Mouse (Mus musculus): Measurements from ENCODE around the gene Efhc1. TPM values are rescaled to one million over a fixed set of nuclear protein-coding genes. Genes with fewer than 3 reads are reported as not detected.

Efhc1 gene
- polyA plus RNA-seq, 1 experiment from 2014 or later = 2.5 TPM

DNA sequence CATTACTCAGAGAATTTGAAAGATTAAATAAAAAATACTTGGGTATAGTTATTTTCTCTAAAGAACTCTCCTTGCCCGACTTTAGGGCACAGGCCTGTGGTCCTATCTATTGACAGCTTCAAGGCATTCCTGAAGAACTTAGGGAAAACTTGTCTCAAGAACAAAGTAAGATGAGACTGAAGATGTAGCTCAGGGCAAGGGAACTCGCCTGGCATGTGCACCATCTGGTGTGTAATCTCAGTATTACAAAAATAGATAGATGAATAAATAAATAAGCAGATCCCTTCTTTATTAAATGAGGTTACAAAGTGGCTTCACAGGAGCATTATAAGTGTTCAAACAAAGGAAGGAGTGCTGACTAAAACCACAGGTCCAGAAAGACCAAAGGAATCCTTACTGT lies 32.7 kb downstream of the Efhc1 start:
- H3K4me1 ChIP-seq (ENCODE audit: insufficient read depth, low read length) = no peaks in the 10 kb centered on the region

DNA sequence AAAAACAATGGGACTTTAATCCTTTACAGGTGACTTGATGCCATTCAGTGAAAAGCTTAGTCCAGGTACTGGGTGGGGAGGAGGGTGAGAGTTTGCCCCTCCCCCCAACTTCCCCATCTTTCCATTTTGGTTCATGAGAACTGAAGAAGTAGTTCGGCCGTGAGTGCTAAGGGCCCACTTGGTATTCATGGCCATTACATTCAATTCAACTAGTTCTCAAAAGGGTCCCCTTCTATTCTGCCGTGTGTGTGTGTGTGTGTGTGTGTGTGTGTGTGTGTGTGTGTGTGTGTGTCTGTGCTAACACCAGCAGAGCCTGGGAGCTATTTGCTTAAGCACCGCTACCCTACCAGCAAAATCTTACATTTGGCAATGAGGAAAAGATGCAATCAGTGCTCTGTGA lies 33.2 kb downstream of the Efhc1 start:
- Histone ChIP-seq H3K4me2 (replicated peaks; ENCODE audit: low read depth, low read length) (no peak overlapping the region), H3K4me3 (ENCODE audit: low read length) (no peak overlapping the region), H3K4me1 (ENCODE audit: insufficient read depth, low read length) (no peaks in the 10 kb centered on the region), H3K9me3 (ENCODE audit: low read length) (no peaks in the 10 kb centered on the region), H3K9ac (replicated peaks; ENCODE audit: low read length) (no peak overlapping the region), H3K27ac (ENCODE audit: low read length) (no peak overlapping the region), H3K27me3 (ENCODE audit: insufficient read depth, low read length) (no peaks in the 10 kb centered on the region), H3K36me3 (ENCODE audit: insufficient read depth, low read length) (no peaks in the 10 kb centered on the region)
- WGBS = 80% methylated on average over 4 of the region's 4 CpGs
- no peak for ATAC-seq (ENCODE audit: low FRiP score, low TSS enrichment)

More for the DNA sequence above, 32.7 kb downstream of the Efhc1 start:
- Histone ChIP-seq H3K27ac (ENCODE audit: low read length) (no peak overlapping the region), H3K36me3 (ENCODE audit: insufficient read depth, low read length) (no peaks in the 10 kb centered on the region), H3K27me3 (ENCODE audit: insufficient read depth, low read length) (no peaks in the 10 kb centered on the region), H3K9ac (replicated peaks; ENCODE audit: low read length) (no peak overlapping the region), H3K4me3 (ENCODE audit: low read length) (no peak overlapping the region), H3K9me3 (ENCODE audit: low read length) (no peaks in the 10 kb centered on the region), H3K4me2 (replicated peaks; ENCODE audit: low read depth, low read length) (no peak overlapping the region)
- 72% methylated on average over 2 of the region's 2 CpGs for WGBS
- no peak for ATAC-seq (ENCODE audit: low FRiP score, low TSS enrichment)

DNA sequence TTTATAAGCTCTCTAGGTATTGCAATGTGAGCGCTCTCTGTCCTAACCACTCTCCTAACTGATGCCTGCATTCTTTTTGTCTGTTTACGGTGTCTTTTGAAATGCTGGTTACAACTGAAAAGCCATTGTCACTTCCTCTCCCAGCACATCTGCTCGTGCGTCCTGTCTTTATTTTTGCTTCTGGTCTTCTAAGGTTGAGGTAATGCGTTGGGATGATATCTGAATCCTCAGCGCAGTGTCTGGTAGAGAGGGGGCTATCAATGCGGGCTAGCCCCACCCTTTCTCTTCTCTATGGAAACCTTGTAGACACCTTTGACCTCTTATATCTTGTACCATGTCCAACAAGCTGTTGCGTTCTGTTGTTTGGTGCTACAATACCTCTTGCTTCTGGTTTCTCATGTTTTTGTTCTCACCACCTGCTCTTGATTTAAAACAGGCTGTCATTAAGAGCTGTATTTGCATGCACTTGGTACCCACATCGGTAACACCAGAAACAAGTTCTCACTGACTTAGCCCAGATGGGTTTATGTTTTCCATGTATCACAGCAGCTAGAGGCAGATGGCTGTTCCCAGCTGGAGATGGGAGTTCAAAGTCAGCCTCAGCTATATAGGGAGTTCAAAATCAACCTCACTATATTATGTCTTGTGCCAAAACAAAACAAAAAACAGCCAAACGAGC lies 35.1 kb downstream of the Efhc1 start:
- H3K9me3 ChIP-seq (ENCODE audit: low read length) = no peaks in the 10 kb centered on the region
- no peak overlapping the region for H3K4me2 ChIP-seq (replicated peaks; ENCODE audit: low read depth, low read length)
- WGBS = 73% methylated on average over 10 of the region's 10 CpGs

DNA sequence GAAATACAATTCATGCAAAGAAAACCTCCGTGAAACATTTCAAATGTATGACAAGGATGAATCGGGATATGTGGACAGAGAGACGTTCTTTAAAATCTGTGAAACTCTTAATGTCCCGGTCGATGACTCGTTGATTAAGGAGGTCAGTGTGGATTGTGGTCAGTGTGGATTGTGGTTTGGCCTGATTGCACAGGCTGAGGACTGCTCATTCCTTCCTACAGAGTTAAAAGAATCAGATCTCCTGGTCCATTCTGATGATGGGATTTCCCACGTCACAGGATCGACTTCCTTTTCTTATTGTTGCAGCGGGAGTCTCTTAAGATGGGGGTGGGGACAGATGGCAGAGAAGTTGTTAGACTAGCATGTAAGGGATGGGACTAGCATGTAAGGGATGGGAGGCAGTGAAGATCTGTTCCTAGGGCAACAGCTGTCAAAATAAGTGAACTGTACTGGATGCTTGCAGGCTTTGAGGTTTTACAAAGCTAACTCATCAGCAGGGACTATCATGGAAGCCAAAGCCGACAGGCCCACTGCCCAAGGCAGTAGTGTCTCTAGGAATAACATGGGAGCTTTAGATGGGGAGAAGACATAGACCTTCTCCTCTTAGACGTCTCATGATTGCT lies 38.1 kb downstream of the Efhc1 start:
- no peak overlapping the region for H3K4me2 ChIP-seq (replicated peaks; ENCODE audit: low read depth, low read length)
- no peak for ATAC-seq (ENCODE audit: low FRiP score, low TSS enrichment)
- H3K4me1 ChIP-seq (ENCODE audit: insufficient read depth, low read length) = no peaks in the 10 kb centered on the region
- no peak overlapping the region for H3K27ac ChIP-seq (ENCODE audit: low read length)
- no peaks in the 10 kb centered on the region for H3K27me3 ChIP-seq (ENCODE audit: insufficient read depth, low read length)
- H3K9me3 ChIP-seq (ENCODE audit: low read length) = no peaks in the 10 kb centered on the region
- WGBS = 87% methylated on average over 11 of the region's 11 CpGs
- no peaks in the 10 kb centered on the region for H3K36me3 ChIP-seq (ENCODE audit: insufficient read depth, low read length)
- no peak overlapping the region for H3K9ac ChIP-seq (replicated peaks; ENCODE audit: low read length)
- H3K4me3 ChIP-seq (ENCODE audit: low read length) = no peak overlapping the region

More for the DNA sequence above, 35.1 kb downstream of the Efhc1 start:
- Histone ChIP-seq H3K27ac (ENCODE audit: low read length) (no peak overlapping the region), H3K4me3 (ENCODE audit: low read length) (no peak overlapping the region), H3K9ac (replicated peaks; ENCODE audit: low read length) (no peak overlapping the region), H3K27me3 (ENCODE audit: insufficient read depth, low read length) (no peaks in the 10 kb centered on the region), H3K36me3 (ENCODE audit: insufficient read depth, low read length) (no peaks in the 10 kb centered on the region), H3K4me1 (ENCODE audit: insufficient read depth, low read length) (no peaks in the 10 kb centered on the region)
- no peak for ATAC-seq (ENCODE audit: low FRiP score, low TSS enrichment)

GRCm38 (mm10) chr1:20993690-20994089 lies 42.3 kb downstream of the Efhc1 start:
- no peak overlapping the region for H3K9ac ChIP-seq (replicated peaks; ENCODE audit: low read length)
- H3K4me2 ChIP-seq (replicated peaks; ENCODE audit: low read depth, low read length) = no peak overlapping the region
- H3K36me3 ChIP-seq (ENCODE audit: insufficient read depth, low read length) = no peaks in the 10 kb centered on the region
- no peaks in the 10 kb centered on the region for H3K9me3 ChIP-seq (ENCODE audit: low read length)
- WGBS = 82% methylated on average over 3 of the region's 3 CpGs
- no peak for ATAC-seq (ENCODE audit: low FRiP score, low TSS enrichment)
- peaks cover 14% of the 10 kb centered on the region for H3K4me1 ChIP-seq (ENCODE audit: insufficient read depth, low read length)
- no peaks in the 10 kb centered on the region for H3K27me3 ChIP-seq (ENCODE audit: insufficient read depth, low read length)
- no peak overlapping the region for H3K4me3 ChIP-seq (ENCODE audit: low read length)
- H3K27ac ChIP-seq (ENCODE audit: low read length) = no peak overlapping the region

DNA sequence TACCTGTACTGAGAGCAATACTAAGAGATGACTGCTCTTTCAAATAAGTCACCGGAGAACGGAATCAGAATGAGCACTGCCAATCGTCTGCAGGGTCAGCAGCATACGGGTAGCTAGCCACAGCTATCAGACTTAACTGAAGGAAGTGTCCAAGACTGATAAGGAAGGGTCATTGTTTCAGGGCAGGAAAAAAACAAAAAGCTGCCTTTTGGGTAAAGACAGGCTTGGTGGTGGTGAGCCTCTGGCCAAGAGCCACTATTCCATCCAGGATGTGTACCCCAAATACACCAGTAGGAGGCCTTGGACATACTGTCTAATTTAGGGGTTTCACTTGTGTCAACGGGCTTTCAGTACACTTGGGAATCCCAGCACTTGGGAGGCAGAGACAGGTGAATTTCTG lies 42.9 kb downstream of the Efhc1 start:
- no peak overlapping the region for H3K4me3 ChIP-seq (ENCODE audit: low read length)
- H3K27ac ChIP-seq (ENCODE audit: low read length) = no peak overlapping the region
- no peaks in the 10 kb centered on the region for H3K36me3 ChIP-seq (ENCODE audit: insufficient read depth, low read length)
- no peaks in the 10 kb centered on the region for H3K27me3 ChIP-seq (ENCODE audit: insufficient read depth, low read length)
- ATAC-seq (ENCODE audit: low FRiP score, low TSS enrichment) = no peak
- H3K9me3 ChIP-seq (ENCODE audit: low read length) = no peaks in the 10 kb centered on the region
- no peak overlapping the region for H3K9ac ChIP-seq (replicated peaks; ENCODE audit: low read length)
- H3K4me1 ChIP-seq (ENCODE audit: insufficient read depth, low read length) = peaks cover 14% of the 10 kb centered on the region
- no peak overlapping the region for H3K4me2 ChIP-seq (replicated peaks; ENCODE audit: low read depth, low read length)
- WGBS = 86% methylated on average over 5 of the region's 5 CpGs

DNA sequence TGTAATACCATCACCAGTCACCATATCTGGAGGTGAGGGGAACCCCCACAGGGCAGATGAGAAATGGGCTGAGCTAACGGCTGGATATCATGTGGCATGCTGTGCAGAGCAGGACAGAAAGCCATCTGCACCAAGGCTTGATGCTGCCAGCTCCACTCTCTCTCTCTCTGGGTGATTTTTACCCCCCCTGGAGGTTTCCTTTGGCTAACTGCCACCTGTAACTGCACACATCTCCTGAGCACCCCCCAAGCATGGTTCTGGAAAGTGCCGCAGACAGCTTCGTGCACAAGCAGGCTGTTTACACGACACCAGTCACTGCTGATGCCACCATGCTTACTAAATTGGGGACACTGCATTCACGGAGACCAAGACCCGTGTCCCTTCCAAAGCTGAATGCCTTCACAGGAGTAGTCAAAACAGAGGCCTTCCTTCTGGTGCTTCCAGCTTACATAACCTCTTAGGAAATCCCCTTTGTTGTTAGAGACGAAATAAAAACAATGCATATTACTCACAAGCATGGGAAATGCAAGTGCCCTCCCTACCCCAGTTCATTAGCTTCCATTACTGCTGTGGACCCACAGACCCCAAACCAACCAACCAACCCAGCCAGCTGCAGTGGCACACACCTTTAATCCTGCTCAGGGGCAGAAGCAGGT lies 44.0 kb downstream of the Efhc1 start:
- Histone ChIP-seq H3K4me2 (replicated peaks; ENCODE audit: low read depth, low read length) (no peak overlapping the region), H3K4me3 (ENCODE audit: low read length) (no peak overlapping the region), H3K9me3 (ENCODE audit: low read length) (no peaks in the 10 kb centered on the region), H3K4me1 (ENCODE audit: insufficient read depth, low read length) (peaks cover 14% of the 10 kb centered on the region), H3K27me3 (ENCODE audit: insufficient read depth, low read length) (no peaks in the 10 kb centered on the region), H3K36me3 (ENCODE audit: insufficient read depth, low read length) (peaks cover 6% of the 10 kb centered on the region), H3K9ac (replicated peaks; ENCODE audit: low read length) (no peak overlapping the region), H3K27ac (ENCODE audit: low read length) (no peak overlapping the region)
- ATAC-seq (ENCODE audit: low FRiP score, low TSS enrichment) = 0 out of 2 replicates have a peak, but pooled peaks have one; percentile 32
- WGBS = 51% methylated on average over 7 of the region's 7 CpGs

DNA sequence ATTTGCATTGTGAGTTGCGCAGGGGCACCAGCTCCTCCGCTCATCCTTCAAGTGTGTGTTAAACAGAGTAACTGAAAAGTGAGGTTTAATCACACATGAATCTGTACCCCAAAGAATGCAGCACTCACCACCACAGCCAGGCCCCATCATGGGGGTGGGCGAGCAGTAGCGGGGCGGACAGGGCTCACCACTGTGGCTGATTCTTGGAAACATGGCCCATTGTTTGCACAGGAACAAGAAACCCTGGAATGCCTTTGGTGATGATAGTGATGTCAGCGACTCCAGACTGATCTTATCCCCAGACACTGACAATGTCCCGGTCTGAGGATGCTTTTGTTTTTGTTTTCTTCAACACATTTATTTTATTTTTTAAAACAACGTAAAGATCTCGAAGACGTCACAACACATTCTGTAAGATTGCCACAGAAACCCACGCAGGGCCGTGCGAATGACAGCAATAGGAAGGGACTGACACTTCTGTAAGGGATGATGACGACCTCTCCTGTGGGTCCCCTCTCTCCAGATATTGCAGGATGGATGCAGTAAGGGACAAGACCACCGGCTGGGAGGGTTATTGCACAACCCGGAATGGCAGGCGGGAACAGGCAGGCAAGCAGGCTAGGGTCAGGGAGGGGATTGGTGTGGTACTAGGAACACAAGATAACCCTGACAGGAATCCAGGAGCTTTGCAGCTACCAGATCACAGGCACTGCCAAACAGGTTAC lies 45.3 kb downstream of the Efhc1 start:
- ATAC-seq (ENCODE audit: low FRiP score, low TSS enrichment) = peak; percentile 69
- H3K27me3 ChIP-seq (ENCODE audit: insufficient read depth, low read length) = no peaks in the 10 kb centered on the region
- no peak overlapping the region for H3K4me3 ChIP-seq (ENCODE audit: low read length)
- WGBS = 43% methylated on average over 17 of the region's 17 CpGs
- no peak overlapping the region for H3K9ac ChIP-seq (replicated peaks; ENCODE audit: low read length)
- H3K36me3 ChIP-seq (ENCODE audit: insufficient read depth, low read length) = peaks cover 15% of the 10 kb centered on the region
- no peaks in the 10 kb centered on the region for H3K9me3 ChIP-seq (ENCODE audit: low read length)
- H3K27ac ChIP-seq (ENCODE audit: low read length) = no peak overlapping the region
- no peak overlapping the region for H3K4me2 ChIP-seq (replicated peaks; ENCODE audit: low read depth, low read length)
- peaks cover 14% of the 10 kb centered on the region for H3K4me1 ChIP-seq (ENCODE audit: insufficient read depth, low read length)

DNA sequence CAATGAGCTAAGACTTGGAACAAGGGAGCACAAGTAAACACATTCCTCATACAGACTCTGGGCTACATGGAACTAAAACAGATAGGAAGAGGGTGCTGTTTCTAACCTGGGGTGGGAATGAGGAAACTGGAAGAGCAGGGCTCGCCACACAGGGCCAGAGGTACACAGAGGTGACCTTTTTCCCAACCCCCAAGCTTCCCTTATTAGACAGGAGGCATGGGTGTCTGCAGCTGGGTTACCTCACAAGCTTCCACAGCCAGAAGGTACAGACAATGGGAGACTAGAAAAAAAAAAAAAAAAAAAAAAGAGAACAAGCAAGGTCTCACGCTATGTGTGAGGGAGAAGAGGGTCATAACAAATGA lies 45.9 kb downstream of the Efhc1 start:
- ATAC-seq (ENCODE audit: low FRiP score, low TSS enrichment) = peak; percentile 29; the same call in 1 of the 2 replicates

More for the DNA sequence above, 45.9 kb downstream of the Efhc1 start:
- H3K9me3 ChIP-seq (ENCODE audit: low read length) = no peaks in the 10 kb centered on the region
- no peak overlapping the region for H3K9ac ChIP-seq (replicated peaks; ENCODE audit: low read length)
- WGBS = 50% methylated on average over 2 of the region's 2 CpGs
- H3K27me3 ChIP-seq (ENCODE audit: insufficient read depth, low read length) = no peaks in the 10 kb centered on the region
- H3K27ac ChIP-seq (ENCODE audit: low read length) = no peak overlapping the region
- no peak overlapping the region for H3K4me2 ChIP-seq (replicated peaks; ENCODE audit: low read depth, low read length)
- peaks cover 21% of the 10 kb centered on the region for H3K36me3 ChIP-seq (ENCODE audit: insufficient read depth, low read length)
- no peak overlapping the region for H3K4me3 ChIP-seq (ENCODE audit: low read length)
- H3K4me1 ChIP-seq (ENCODE audit: insufficient read depth, low read length) = peaks cover 14% of the 10 kb centered on the region

Measured in kidney, embryonic 16.5 days (tissue).